Mouse (Mus musculus): Measurements from ENCODE around the gene 1700029H14Rik. TPM values are rescaled to one million over a fixed set of nuclear protein-coding genes. Genes with fewer than 3 reads are reported as not detected.
A peak's percentile ranks its signal among the peaks of the same experiment; 100 is the strongest.

Gene 1700029H14Rik
- polyA plus RNA-seq, 1 experiment from 2014 or later, result not detected

GRCm38 (mm10) chr8:13504894-13505674 is 57.2 kb downstream of the 1700029H14Rik start:
- H3K9ac ChIP-seq (ENCODE audit: low read length), result no peak overlapping the region
- no peaks in the 10 kb centered on the region; the same call in 1 of the 2 replicates for H3K9me3 ChIP-seq (replicated peaks; ENCODE audit: control insufficient read depth, low read length)
- no peak for ATAC-seq (ENCODE audit: insufficient read depth, low FRiP score)
- peaks cover 24% of the 10 kb centered on the region for H3K4me1 ChIP-seq (ENCODE audit: control insufficient read depth, insufficient read depth, low read length)
- H3K4me2 ChIP-seq (ENCODE audit: low read depth, low read length), result 0 out of 2 replicates have a peak overlapping the region, but pooled peaks have one; percentile 3
- H3K4me3 ChIP-seq (replicated peaks; ENCODE audit: low read length), result no peak overlapping the region
- H3K36me3 ChIP-seq (ENCODE audit: control insufficient read depth, insufficient read depth, low read length), result no peaks in the 10 kb centered on the region
- peak overlapping the region; percentile 67 for H3K27ac ChIP-seq (ENCODE audit: low read length)
- no peaks in the 10 kb centered on the region for H3K27me3 ChIP-seq (ENCODE audit: control insufficient read depth, insufficient read depth, low read length)

GRCm38 (mm10) chr8:13503936-13504606 is 58.2 kb downstream of the 1700029H14Rik start:
- Histone ChIP-seq H3K4me2 (ENCODE audit: low read depth, low read length) (no peak overlapping the region), H3K36me3 (ENCODE audit: control insufficient read depth, insufficient read depth, low read length) (no peaks in the 10 kb centered on the region), H3K27ac (ENCODE audit: low read length) (peak overlapping the region; percentile 67), H3K4me3 (replicated peaks; ENCODE audit: low read length) (no peak overlapping the region), H3K9ac (ENCODE audit: low read length) (no peak overlapping the region), H3K4me1 (ENCODE audit: control insufficient read depth, insufficient read depth, low read length) (peaks cover 24% of the 10 kb centered on the region), H3K9me3 (replicated peaks; ENCODE audit: control insufficient read depth, low read length) (no peaks in the 10 kb centered on the region; the same call in 1 of the 2 replicates), H3K27me3 (ENCODE audit: control insufficient read depth, insufficient read depth, low read length) (no peaks in the 10 kb centered on the region)
- WGBS, result 72% methylated on average over 8 of the region's 8 CpGs
- no peak for ATAC-seq (ENCODE audit: insufficient read depth, low FRiP score)

- 73% methylated on average over 3 of the region's 3 CpGs for WGBS
- no peak for ATAC-seq (ENCODE audit: insufficient read depth, low FRiP score)
These were observed 61.0 kb downstream of the 1700029H14Rik start for GRCm38 (mm10) chr8:13501221-13501620.

More at GRCm38 (mm10) chr8:13501221-13501620, 61.0 kb downstream of the 1700029H14Rik start:
- Histone ChIP-seq H3K9me3 (replicated peaks; ENCODE audit: control insufficient read depth, low read length) (no peaks in the 10 kb centered on the region; the same call in 1 of the 2 replicates), H3K4me2 (ENCODE audit: low read depth, low read length) (no peak overlapping the region), H3K9ac (ENCODE audit: low read length) (no peak overlapping the region), H3K4me1 (ENCODE audit: control insufficient read depth, insufficient read depth, low read length) (peaks cover 9% of the 10 kb centered on the region; the same call in 1 of the 2 replicates), H3K27ac (ENCODE audit: low read length) (no peak overlapping the region), H3K4me3 (replicated peaks; ENCODE audit: low read length) (no peak overlapping the region), H3K27me3 (ENCODE audit: control insufficient read depth, insufficient read depth, low read length) (no peaks in the 10 kb centered on the region), H3K36me3 (ENCODE audit: control insufficient read depth, insufficient read depth, low read length) (no peaks in the 10 kb centered on the region)

Other genes with a start within 250 kb of the 1700029H14Rik start
- 134 and 140 TPM in 2 replicates for gene Tfdp1, start 223.7 kb downstream of the 1700029H14Rik start, polyA plus RNA-seq (2015; fragmentation: Nextera tagmentation; extraction: Ambion mirVana)
- 59.5 and 89.0 TPM in 2 replicates for gene Atp4b, start 165.6 kb downstream of the 1700029H14Rik start, polyA plus RNA-seq (2015; fragmentation: Nextera tagmentation; extraction: Ambion mirVana)
- gene Grk1, start 157.4 kb downstream of the 1700029H14Rik start, polyA plus RNA-seq (2015; fragmentation: Nextera tagmentation; extraction: Ambion mirVana), result 0.02 TPM in 1 of 2 replicates, not detected in the other
- 4.3 and 5.0 TPM in 2 replicates for gene Tmem255b, start 127.3 kb downstream of the 1700029H14Rik start, polyA plus RNA-seq (2015; fragmentation: Nextera tagmentation; extraction: Ambion mirVana)
- 151 and 162 TPM in 2 replicates for gene Gas6, start 68.0 kb downstream of the 1700029H14Rik start, polyA plus RNA-seq (2015; fragmentation: Nextera tagmentation; extraction: Ambion mirVana)
- gene Rasa3, start 115.1 kb upstream of the 1700029H14Rik start, polyA plus RNA-seq (2015; fragmentation: Nextera tagmentation; extraction: Ambion mirVana), result 30.9 and 35.5 TPM in 2 replicates
- 0.05 and 0.42 TPM in 2 replicates for gene Cfap97d2, start 143.4 kb upstream of the 1700029H14Rik start, polyA plus RNA-seq (2015; fragmentation: Nextera tagmentation; extraction: Ambion mirVana)
- 142 and 153 TPM in 2 replicates for gene Cdc16, start 195.2 kb upstream of the 1700029H14Rik start, polyA plus RNA-seq (2015; fragmentation: Nextera tagmentation; extraction: Ambion mirVana)
- 34.8 and 36.7 TPM in 2 replicates for gene Upf3a, start 223.2 kb upstream of the 1700029H14Rik start, polyA plus RNA-seq (2015; fragmentation: Nextera tagmentation; extraction: Ambion mirVana)

Measured in stomach, embryonic 16.5 days (tissue).